In the genomic region with DNA sequence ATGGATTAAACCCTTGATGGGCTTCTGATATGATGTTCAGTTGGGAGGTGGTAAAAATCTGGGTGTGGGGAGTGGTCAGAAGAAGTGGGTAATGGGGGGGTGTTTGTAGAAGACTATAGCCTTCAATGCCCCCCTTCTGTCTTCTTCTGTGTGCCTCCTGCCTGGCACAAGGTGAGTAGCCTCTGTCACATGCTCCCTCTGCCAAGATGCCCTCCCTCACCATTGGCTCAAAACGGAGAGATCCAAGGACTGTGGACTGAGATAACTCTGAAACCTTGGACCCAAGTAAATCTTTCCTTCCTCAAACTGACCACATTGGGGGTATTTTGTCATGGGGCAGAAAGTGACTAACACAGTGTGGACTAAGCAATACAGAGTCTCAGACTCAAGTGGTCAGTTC, we compare ENCODE assay signal across 10 mouse cellular contexts.
A peak's percentile ranks its signal among the peaks of the same experiment; 100 is the strongest.
DNase-seq lines count a peak whose midpoint lies in the region.
"Had no signal": no experiment of that assay in that cellular context is flagged by ENCODE, and none has a peak within 500 bp of the region (broad histone marks: within the 10 kb centered on the region; RNA-seq: fewer than 3 reads in every experiment).

No protein-coding gene starts in this region.

- DNase-seq in adrenal gland, adult 2 months, result peak; percentile 5
- DNase-seq in adrenal gland, postnatal 25 days, result no peak
- peak; percentile 49 to 62 for DNase-seq in cerebellum, postnatal 10 days
- no peak for DNase-seq in cerebellum, adult 9-11 months
- DNase-seq in brain, adult 2 months (ENCODE audit: low read depth, low spot score), result peak; percentile 31
- DNase-seq: adrenal gland, adult 8-10 months; adrenal gland, postnatal 36 days; B cell, adult 2 months; cerebellum, adult 11 months; embryo, embryonic 11 days had no signal

Comparison
In these comparisons a context has a peak if more than half of its experiments do, and no peak if none do; other contexts are left out.
1. DNase-seq: peak in adrenal gland, adult 2 months (single experiment), cerebellum, postnatal 10 days (2 of 2) and brain, adult 2 months (single experiment); none in adrenal gland, postnatal 25 days (single experiment) and cerebellum, adult 9-11 months (single experiment).